Mouse (Mus musculus): ENCODE results near the gene Surf4.
"Not testable (repeated sequence)": the region's sequence is repeated elsewhere in the genome, so short reads cannot be mapped to it uniquely, and the experiment has no call there.

GRCm38 (mm10) chr2:26886170-26886569 lies 47.6 kb downstream of the Surf4 start:
- TF ChIP-seq CTCF (IDR thresholded peaks at IDR 0.05; ENCODE audit: control insufficient read depth, insufficient read depth, insufficient replicate concordance, low read depth, low read length); POLR2A (IDR thresholded peaks at IDR 0.05; ENCODE audit: control insufficient read depth, low read depth, low read length): not testable (repeated sequence)
